Mouse (Mus musculus) limb, embryonic 15.5 days (tissue): Measurements from ENCODE around the gene Cyct. TPM values are rescaled to one million over a fixed set of nuclear protein-coding genes. Genes with fewer than 3 reads are reported as not detected.

Source experiments
- ATAC-seq: fragments of 200-750 bp; cut with Nextera tagmentation; 2 replicates; pipeline ENCODE4 v1.8.0; 2017; ENCODE audit warnings: low read depth, moderate TSS enrichment; ENCODE audit not compliant: insufficient number of reproducible peaks, low FRiP score, low TSS enrichment
- H3K27ac ChIP-seq: fragments of 300-500 bp; sonication (generic); 2 replicates; pipeline ENCODE4 v1.5.1; 2015; ENCODE audit warnings: moderate library complexity, mild to moderate bottlenecking, inconsistent platforms
- H3K27me3 ChIP-seq: fragments of 300-500 bp; sonication (generic); 2 replicates; pipeline ENCODE4 v1.6.1; 2015; ENCODE audit warnings: inconsistent platforms
- H3K36me3 ChIP-seq: fragments of 300-500 bp; sonication (generic); 2 replicates; pipeline ENCODE4 v1.6.1; 2015; ENCODE audit warnings: inconsistent platforms
- H3K4me1 ChIP-seq: fragments of 300-500 bp; sonication (generic); 2 replicates; pipeline ENCODE4 v1.6.1; 2015; ENCODE audit warnings: inconsistent platforms
- H3K4me2 ChIP-seq: fragments of 300-500 bp; sonication (generic); 2 replicates; pipeline ENCODE4 v1.6.1; 2015; ENCODE audit warnings: mild to moderate bottlenecking, inconsistent platforms
- H3K4me3 ChIP-seq: fragments of 300-500 bp; sonication (generic); 2 replicates; pipeline ENCODE4 v1.5.1; 2015; ENCODE audit warnings: mild to moderate bottlenecking, inconsistent platforms
- H3K9ac ChIP-seq: fragments of 300-500 bp; sonication (generic); 2 replicates; pipeline ENCODE4 v1.6.1; 2015; ENCODE audit warnings: inconsistent platforms
- H3K9me3 ChIP-seq: fragments of 300-500 bp; sonication (generic); 2 replicates; pipeline ENCODE4 v1.6.1; 2016; ENCODE audit warnings: inconsistent platforms
- WGBS: fragments of 180-500 bp; shearing (Covaris S2); methylation state at CpG from one replicate; pipeline ENCODE4 v1.1.7; 2015; 5-methylcytosine and 5-hydroxymethylcytosine counted together
- polyA plus RNA-seq: library from polyadenylated mRNA; unstranded; fragments of >200 nt; fragmentation: Nextera tagmentation; extraction: Ambion mirVana; gene quantifications from 2 replicates; pipeline ENCODE4 v1.2.1, GENCODE M21; 2015

Cyct gene
- polyA plus RNA-seq = not detected in 2 replicates

DNA sequence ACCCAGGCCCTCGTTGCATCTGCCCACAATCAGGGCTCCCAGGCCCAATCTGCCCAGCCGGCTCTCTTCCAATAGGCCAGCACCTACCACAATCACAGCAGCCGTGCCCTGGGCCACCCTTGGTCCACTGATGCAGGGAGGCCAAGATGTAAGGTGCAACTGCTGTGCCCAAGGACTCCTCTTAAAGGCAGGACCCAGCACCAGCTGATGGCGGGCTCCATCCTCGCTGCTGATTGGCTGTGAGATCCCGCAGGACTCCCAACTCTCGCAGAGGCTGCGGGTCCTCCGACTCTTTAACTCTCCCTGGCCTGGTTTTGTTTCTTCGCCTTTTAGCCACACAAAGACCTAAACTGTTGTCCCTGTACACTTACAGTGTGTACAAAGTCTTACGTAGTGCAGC, at the start of gene Cyct:
Gene Cyct (minus strand): TSS at position 225 of the 400 bp plus-strand sequence.
- WGBS = 85% methylated on average over 11 of the region's 11 CpGs
- Histone ChIP-seq H3K27me3 (no peaks in the 10 kb centered on the region), H3K4me3 (no peak within 1 kb of the TSS), H3K4me1 (no peaks in the 10 kb centered on the region), H3K9ac (no peak within 1 kb of the TSS), H3K36me3 (no peaks in the 10 kb centered on the region), H3K27ac (no peak within 1 kb of the TSS), H3K4me2 (no peak within 1 kb of the TSS), H3K9me3 (no peaks in the 10 kb centered on the region)
- ATAC-seq = no peak

- ATAC-seq = no peak
- Histone ChIP-seq H3K4me3 (no peak overlapping the region), H3K4me1 (peaks cover 8% of the 10 kb centered on the region), H3K9me3 (no peaks in the 10 kb centered on the region), H3K4me2 (no peak overlapping the region), H3K27me3 (no peaks in the 10 kb centered on the region), H3K36me3 (no peaks in the 10 kb centered on the region), H3K27ac (no peak overlapping the region), H3K9ac (no peak overlapping the region)
- WGBS = 90% methylated on average over 2 of the region's 2 CpGs
These were observed 49.7 kb upstream of the Cyct start for GRCm38 (mm10) chr2:76409986-76410385.

GRCm38 (mm10) chr2:76409526-76409925, 49.3 kb upstream of the Cyct start:
- Histone ChIP-seq H3K36me3 (no peaks in the 10 kb centered on the region), H3K27ac (no peak overlapping the region), H3K27me3 (peaks cover 2% of the 10 kb centered on the region; the same call in 1 of the 2 replicates), H3K4me3 (no peak overlapping the region), H3K4me2 (no peak overlapping the region), H3K9ac (no peak overlapping the region), H3K4me1 (peaks cover 8% of the 10 kb centered on the region), H3K9me3 (no peaks in the 10 kb centered on the region)
- ATAC-seq = no peak
- WGBS = 46% methylated on average over 1 of the region's 1 CpGs

DNA sequence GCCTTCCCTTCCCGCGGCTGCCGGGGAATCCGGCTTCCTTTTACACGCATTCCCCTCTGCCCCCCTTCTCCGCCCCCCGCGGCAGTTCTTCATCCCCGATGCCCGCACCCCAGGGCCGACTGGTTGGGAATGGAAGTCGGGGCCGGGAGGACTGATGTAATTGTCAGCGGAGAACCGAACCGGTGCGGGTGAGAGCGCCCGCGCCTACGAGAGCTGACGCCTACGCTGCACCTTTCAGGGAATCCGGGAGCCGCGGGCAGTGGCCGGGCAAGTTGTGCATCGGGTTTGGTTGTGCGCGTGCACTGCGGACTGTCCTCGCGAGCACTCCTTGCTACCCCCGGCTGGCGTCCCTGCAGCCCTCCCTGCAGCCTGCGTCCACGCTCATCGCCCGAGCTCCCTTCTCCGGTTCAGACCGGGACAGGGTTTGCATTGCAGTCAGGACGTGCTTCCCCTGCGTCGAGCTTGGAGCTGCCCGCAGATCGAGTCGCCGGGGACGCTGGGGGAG, 46.7 kb upstream of the Cyct start:
- Histone ChIP-seq H3K9me3 (no peaks in the 10 kb centered on the region), H3K9ac (peak overlapping the region; percentile 59), H3K27ac (peak overlapping the region; percentile 76), H3K36me3 (no peaks in the 10 kb centered on the region), H3K4me2 (peak overlapping the region; percentile 86), H3K27me3 (peaks cover 8% of the 10 kb centered on the region; the same call in 1 of the 2 replicates), H3K4me1 (peaks cover 8% of the 10 kb centered on the region), H3K4me3 (peak overlapping the region; percentile 69)
- ATAC-seq = peak; percentile 73; the same call in 1 of the 2 replicates
- WGBS = 0% methylated on average over 48 of the region's 49 CpGs

DNA sequence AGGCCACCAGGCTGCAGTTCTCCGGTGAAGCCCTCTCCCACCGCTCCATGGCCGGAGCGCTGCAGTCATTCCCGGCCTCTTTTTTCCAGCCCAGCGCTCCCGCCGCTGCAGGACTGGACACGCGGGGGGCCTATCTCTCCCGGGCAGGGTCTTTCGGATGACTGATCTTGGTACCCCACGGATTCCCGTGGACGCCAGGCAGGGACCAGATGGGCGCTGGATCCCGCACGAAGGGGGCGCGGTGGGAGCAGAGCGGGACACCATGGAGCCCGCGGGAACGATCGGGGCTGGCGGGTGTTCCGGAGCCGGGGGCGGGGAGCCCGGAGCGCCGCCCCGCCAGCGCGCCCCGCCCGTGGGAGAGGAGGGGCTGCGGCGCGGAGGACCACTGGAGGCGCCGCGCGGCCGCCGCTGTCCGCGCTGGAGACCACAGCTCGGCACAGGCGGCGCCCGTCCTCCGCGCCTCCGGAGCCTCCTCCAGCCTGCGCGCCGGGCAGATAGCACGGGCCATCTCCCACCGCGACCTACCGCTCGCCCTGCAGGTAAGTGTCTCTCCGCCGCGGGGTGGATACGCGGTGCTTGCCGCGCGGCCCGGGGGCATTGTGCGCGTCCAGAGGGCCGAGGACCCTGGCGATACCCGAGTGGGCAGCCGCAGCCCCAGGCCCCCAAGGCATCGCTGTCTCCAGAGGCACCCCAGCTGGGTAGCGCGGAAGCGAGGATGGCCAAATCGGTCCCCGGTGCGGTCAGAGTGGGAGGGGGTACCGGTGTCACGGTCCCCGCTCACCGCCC, 46.1 kb upstream of the Cyct start, which contains the start of gene Osbpl6:
Gene Osbpl6 (plus strand): TSS at position 358 of the 786 bp plus-strand sequence.
- peak; percentile 90 for ATAC-seq
- WGBS = under 1% methylated on average over 84 of the region's 89 CpGs
- Histone ChIP-seq H3K27me3 (peaks cover 8% of the 10 kb centered on the region; the same call in 1 of the 2 replicates), H3K4me2 (peak within 1 kb of the TSS; percentile 86), H3K27ac (peak within 1 kb of the TSS; percentile 82), H3K9ac (peak within 1 kb of the TSS; percentile 59), H3K36me3 (no peaks in the 10 kb centered on the region), H3K9me3 (no peaks in the 10 kb centered on the region), H3K4me1 (peaks cover 8% of the 10 kb centered on the region), H3K4me3 (peak within 1 kb of the TSS; percentile 69)

- Histone ChIP-seq H3K4me2 (peak overlapping the region; percentile 86), H3K36me3 (no peaks in the 10 kb centered on the region), H3K9me3 (no peaks in the 10 kb centered on the region), H3K4me1 (peaks cover 8% of the 10 kb centered on the region), H3K27ac (peak overlapping the region; percentile 82), H3K27me3 (peaks cover 8% of the 10 kb centered on the region; the same call in 1 of the 2 replicates), H3K9ac (peak overlapping the region; percentile 59), H3K4me3 (peak overlapping the region; percentile 69)
- ATAC-seq = peak; percentile 8; the same call in 1 of the 2 replicates
- 4% methylated on average over 15 of the region's 15 CpGs for WGBS
These were observed 45.4 kb upstream of the Cyct start for GRCm38 (mm10) chr2:76405596-76406150.

DNA sequence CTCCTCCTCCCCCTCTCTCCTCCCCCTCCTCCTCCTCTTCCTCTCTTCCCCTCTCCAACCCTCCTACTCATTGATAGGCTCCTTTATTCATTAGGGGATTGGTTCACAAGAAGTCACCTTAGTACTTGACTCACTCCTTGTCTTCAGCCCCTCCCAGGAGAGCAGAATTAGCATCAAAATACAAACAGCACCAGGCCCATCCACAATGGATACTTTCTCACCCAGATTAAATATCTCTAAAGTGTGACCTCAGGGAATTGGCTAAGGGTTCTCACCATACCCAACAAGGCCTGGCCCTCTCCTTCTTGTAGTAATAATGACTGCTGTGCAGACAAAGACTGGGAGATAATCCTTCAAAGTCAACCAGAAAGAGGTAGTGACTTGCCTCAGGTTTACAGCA, 39.9 kb upstream of the Cyct start:
- Histone ChIP-seq H3K36me3 (no peaks in the 10 kb centered on the region), H3K4me3 (no peak overlapping the region), H3K9me3 (no peaks in the 10 kb centered on the region), H3K27me3 (peaks cover 8% of the 10 kb centered on the region; the same call in 1 of the 2 replicates), H3K4me1 (no peaks in the 10 kb centered on the region), H3K4me2 (no peak overlapping the region), H3K9ac (no peak overlapping the region), H3K27ac (no peak overlapping the region)
- no peak for ATAC-seq

- Histone ChIP-seq H3K27ac (no peak overlapping the region), H3K9ac (no peak overlapping the region), H3K4me2 (no peak overlapping the region), H3K9me3 (no peaks in the 10 kb centered on the region), H3K27me3 (no peaks in the 10 kb centered on the region), H3K4me3 (no peak overlapping the region), H3K4me1 (no peaks in the 10 kb centered on the region), H3K36me3 (0 out of 2 replicates have a peak, but pooled peaks cover 11% of the 10 kb centered on the region)
- ATAC-seq = no peak
These were observed 26.3 kb upstream of the Cyct start for GRCm38 (mm10) chr2:76386531-76386930.

DNA sequence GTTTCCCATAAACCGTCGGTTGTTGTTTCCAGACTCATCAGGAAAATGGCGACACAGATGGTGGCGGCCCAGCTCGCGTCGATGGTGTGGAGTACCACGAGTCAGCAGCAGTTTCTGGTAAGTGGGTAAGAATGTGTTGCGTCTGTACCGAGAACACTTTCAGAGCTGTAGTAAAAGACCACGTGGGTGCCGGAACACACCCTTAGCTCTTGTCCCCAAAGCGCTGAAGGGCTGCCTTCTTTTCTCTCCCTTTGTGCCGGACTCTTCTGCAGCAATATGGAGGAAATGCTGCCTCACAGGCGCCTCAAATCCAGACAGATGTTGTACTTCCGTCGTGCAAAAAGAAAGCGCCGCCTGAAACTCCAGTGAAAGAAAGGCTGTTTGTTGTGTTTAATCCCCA, 18.4 kb upstream of the Cyct start:
- H3K4me1 ChIP-seq = no peaks in the 10 kb centered on the region
- peaks cover 65% of the 10 kb centered on the region for H3K36me3 ChIP-seq
- no peak overlapping the region for H3K4me3 ChIP-seq
- no peak overlapping the region for H3K9ac ChIP-seq
- H3K27me3 ChIP-seq = no peaks in the 10 kb centered on the region
- H3K27ac ChIP-seq = no peak overlapping the region
- H3K4me2 ChIP-seq = no peak overlapping the region
- ATAC-seq = no peak
- WGBS = 95% methylated on average over 19 of the region's 19 CpGs
- H3K9me3 ChIP-seq = no peaks in the 10 kb centered on the region

DNA sequence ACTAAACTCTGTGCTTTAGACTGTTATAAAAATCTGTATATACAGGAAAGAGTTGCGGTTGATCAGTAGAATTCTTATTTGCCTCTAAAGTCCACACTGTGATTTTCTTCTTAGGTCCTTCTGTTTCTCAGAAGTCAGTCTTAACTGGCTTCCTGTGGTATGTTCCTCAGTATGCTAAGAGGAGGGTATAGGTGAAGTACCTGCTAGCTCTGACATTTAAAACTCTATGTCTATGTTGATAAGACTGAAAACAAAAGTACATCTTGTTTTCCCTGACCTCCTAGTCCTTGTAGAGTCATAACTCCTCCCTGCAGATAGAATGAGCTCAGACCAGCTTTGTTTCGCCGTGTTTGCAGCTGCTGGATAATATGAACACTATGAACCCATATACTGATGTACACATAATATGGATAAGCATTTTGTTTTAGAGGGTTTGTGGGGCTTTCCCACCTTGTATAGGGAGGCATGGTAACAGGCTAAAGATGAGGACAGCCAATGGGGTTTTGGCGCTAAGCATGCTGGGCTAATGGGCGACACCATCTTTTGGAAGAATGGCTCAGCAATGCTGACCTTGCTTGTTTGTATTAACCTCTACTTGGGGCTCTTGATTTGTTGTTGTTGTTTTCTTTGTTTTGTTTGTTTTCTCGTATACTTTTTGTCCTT, 14.4 kb upstream of the Cyct start:
- ATAC-seq = no peak
- Histone ChIP-seq H3K27ac (no peak overlapping the region), H3K9ac (no peak overlapping the region), H3K4me1 (peaks cover 8% of the 10 kb centered on the region), H3K4me3 (no peak overlapping the region), H3K36me3 (peaks cover 50% of the 10 kb centered on the region), H3K4me2 (no peak overlapping the region), H3K9me3 (no peaks in the 10 kb centered on the region), H3K27me3 (no peaks in the 10 kb centered on the region)
- 90% methylated on average over 6 of the region's 6 CpGs for WGBS

DNA sequence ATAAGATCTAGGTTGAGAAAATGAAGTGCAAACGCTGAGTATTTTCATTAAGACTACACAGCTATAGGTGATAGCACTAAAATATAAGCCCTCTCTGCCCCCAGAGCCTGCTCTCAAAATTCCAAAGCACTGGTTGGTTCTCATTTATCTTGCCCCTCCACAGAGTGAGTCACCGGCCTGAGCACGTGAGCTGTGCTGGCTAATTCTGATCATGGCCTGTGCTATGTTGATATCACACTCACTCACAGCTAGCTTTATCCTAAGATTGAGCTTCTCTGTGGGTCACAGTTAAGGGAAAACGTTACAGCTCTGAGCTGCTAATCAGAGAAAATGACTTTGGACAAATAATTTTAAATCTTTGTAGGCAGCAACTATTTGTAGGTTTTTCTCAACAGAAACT, 12.0 kb upstream of the Cyct start:
- WGBS = 84% methylated on average over 4 of the region's 4 CpGs
- Histone ChIP-seq H3K4me3 (no peak overlapping the region), H3K4me2 (no peak overlapping the region), H3K9ac (no peak overlapping the region), H3K4me1 (peaks cover 8% of the 10 kb centered on the region), H3K27ac (no peak overlapping the region), H3K36me3 (peaks cover 28% of the 10 kb centered on the region), H3K9me3 (no peaks in the 10 kb centered on the region), H3K27me3 (no peaks in the 10 kb centered on the region)
- no peak for ATAC-seq

GRCm38 (mm10) chr2:76370656-76370922, 10.3 kb upstream of the Cyct start:
- 1% methylated on average over 7 of the region's 7 CpGs for WGBS
- no peak overlapping the region for H3K27ac ChIP-seq
- peak overlapping the region; percentile 91 for H3K4me2 ChIP-seq
- H3K36me3 ChIP-seq = peaks cover 22% of the 10 kb centered on the region
- no peak for ATAC-seq
- H3K9ac ChIP-seq = peak overlapping the region; percentile 76
- H3K9me3 ChIP-seq = no peaks in the 10 kb centered on the region
- peaks cover 8% of the 10 kb centered on the region for H3K4me1 ChIP-seq
- peak overlapping the region; percentile 75 for H3K4me3 ChIP-seq
- H3K27me3 ChIP-seq = no peaks in the 10 kb centered on the region
